Mouse (Mus musculus): ENCODE data around the gene Megf9. TPM values are rescaled to one million over a fixed set of nuclear protein-coding genes. Genes with fewer than 3 reads are reported as not detected.

The Megf9 gene
- 17.3 and 21.5 TPM in 2 replicates for polyA plus RNA-seq (2016; fragmentation: Nextera tagmentation; extraction: Ambion mirVana)

DNA sequence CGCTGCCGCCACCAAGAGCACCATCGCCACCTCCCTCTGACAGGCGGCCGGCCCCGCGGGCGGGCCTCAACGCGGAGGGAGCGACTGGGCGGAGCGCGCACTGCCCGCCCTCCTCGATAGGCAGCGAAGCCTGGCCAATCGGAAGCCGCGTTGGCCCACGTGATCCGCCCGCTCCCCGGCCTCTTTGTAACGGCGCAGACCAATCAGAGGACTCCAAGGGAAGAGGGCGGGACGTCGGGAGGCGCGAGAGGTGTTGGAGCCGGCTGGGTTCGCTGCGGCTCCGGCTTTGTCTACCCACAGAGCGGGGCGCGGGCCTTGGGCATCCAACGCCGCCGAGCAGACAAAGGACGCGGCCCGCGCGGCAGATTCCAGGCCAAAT, at the start of gene Megf9:
Gene Megf9 (minus strand): TSS at position 105 of the 379 bp plus-strand sequence.
- peaks cover 6% of the 10 kb centered on the region; the same call in 1 of the 2 replicates for H3K27me3 ChIP-seq (ENCODE audit: low read depth, poor library complexity, severe bottlenecking)
- H3K4me1 ChIP-seq = peaks cover 80% of the 10 kb centered on the region
- DNase-seq (ENCODE audit: low spot score) = peak; percentile 98
- WGBS = under 1% methylated on average over 46 of the region's 46 CpGs
- no peaks in the 10 kb centered on the region for H3K9me3 ChIP-seq (replicated peaks)
- H3K27ac ChIP-seq (replicated peaks) = peak within 1 kb of the TSS; percentile 99
- peaks cover 2% of the 10 kb centered on the region; the same call in 1 of the 2 replicates for H3K36me3 ChIP-seq
- peak within 1 kb of the TSS; percentile 90 for H3K4me3 ChIP-seq

DNA sequence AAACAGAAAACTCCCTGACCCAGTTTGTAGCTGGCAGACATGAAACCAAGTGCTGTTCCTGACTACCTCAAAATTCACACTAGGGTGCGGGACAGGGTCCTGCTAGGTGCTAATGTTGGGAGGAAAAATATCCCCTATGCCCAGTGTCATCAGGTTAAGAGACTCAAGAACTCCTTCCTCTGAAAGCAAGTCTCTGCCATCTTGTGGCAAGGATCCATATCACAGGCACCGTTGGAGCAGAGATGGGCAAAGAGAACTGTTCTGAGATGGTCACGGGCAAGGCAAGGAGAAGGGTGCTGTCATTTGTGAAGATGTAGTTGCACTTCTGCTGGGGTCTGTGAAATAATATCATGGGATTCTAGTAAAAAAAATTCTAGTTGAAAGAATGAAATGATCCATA, 44.9 kb upstream of the Megf9 start:
- peaks cover 4% of the 10 kb centered on the region; the same call in 1 of the 2 replicates for H3K4me1 ChIP-seq
- H3K4me3 ChIP-seq = no peak overlapping the region
- H3K9me3 ChIP-seq (replicated peaks) = no peaks in the 10 kb centered on the region
- H3K36me3 ChIP-seq = no peaks in the 10 kb centered on the region
- WGBS = 61% methylated on average over 3 of the region's 3 CpGs
- no peaks in the 10 kb centered on the region for H3K27me3 ChIP-seq (ENCODE audit: low read depth, poor library complexity, severe bottlenecking)
- DNase-seq (ENCODE audit: low spot score) = no peak
- no peak overlapping the region for H3K27ac ChIP-seq (replicated peaks)

DNA sequence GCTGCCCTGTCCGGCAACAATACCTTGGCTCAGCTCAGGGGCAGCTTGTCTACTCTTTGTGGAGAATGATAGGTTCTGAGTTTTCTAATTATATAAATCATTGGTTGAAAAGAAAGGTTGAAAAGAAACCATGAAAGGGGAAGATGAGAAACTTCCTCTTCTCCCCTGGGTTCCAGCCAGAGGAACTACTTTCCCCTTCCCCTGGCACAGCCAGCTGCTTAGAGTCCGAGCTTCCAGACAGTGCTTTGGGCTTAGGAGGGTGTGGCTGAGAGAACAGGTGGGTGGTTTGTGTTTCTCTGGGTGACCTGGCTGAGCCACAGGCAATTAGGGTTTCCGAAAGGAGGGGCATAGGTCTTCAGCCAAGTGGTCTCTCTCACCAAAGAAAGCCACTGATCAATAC, 43.5 kb upstream of the Megf9 start:
- 83% methylated on average over 3 of the region's 3 CpGs for WGBS

DNA sequence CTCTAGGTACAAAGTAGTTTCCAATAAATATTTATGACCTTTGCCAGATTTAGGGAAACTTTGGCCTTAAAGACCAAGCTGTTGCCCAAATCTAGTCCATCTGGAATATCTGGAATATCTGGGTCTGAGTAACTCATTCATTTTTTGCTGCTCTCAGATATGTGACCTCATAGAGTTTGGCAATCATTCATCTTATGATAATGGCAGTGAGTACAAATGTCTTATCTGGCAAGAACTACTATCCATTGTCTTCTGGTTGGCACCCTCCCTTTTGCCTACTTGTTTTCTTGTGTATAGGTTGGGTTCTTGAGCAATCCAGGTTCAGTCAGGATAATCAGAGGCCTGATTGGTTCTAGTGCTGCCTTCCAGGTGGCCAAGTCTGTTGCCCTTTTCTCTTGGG, 41.3 kb upstream of the Megf9 start:
- Histone ChIP-seq H3K9me3 (replicated peaks) (no peaks in the 10 kb centered on the region), H3K27me3 (ENCODE audit: low read depth, poor library complexity, severe bottlenecking) (no peaks in the 10 kb centered on the region), H3K4me1 (peaks cover 4% of the 10 kb centered on the region; the same call in 1 of the 2 replicates), H3K4me3 (no peak overlapping the region), H3K36me3 (no peaks in the 10 kb centered on the region), H3K27ac (replicated peaks) (no peak overlapping the region)
- no peak for DNase-seq (ENCODE audit: low spot score)

More for the DNA sequence above, 43.5 kb upstream of the Megf9 start:
- H3K27me3 ChIP-seq (ENCODE audit: low read depth, poor library complexity, severe bottlenecking) = no peaks in the 10 kb centered on the region
- peaks cover 4% of the 10 kb centered on the region; the same call in 1 of the 2 replicates for H3K4me1 ChIP-seq
- DNase-seq (ENCODE audit: low spot score) = no peak
- no peaks in the 10 kb centered on the region for H3K9me3 ChIP-seq (replicated peaks)
- no peak overlapping the region for H3K27ac ChIP-seq (replicated peaks)
- no peaks in the 10 kb centered on the region for H3K36me3 ChIP-seq
- H3K4me3 ChIP-seq = no peak overlapping the region

DNA sequence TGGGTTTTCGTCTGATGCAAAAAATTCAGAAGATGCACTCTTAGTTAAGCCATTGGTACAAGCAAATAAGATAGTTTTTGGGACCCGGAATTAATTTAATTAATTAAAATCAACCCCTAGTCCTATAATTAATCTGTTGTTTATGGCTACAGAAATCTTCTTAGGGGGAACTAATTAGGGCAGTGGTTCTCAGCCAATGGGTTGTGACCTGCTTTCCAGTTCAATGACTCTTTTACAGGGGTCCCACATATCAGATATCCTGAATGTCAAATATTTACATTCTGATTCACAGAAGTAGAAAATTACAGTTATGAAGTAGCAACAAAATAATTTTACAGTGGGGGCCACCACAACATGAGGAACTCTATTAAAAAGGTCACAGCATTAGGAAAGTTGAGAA, 39.1 kb upstream of the Megf9 start:
- WGBS = 84% methylated on average over 2 of the region's 2 CpGs
- Histone ChIP-seq H3K9me3 (replicated peaks) (no peaks in the 10 kb centered on the region), H3K4me3 (no peak overlapping the region), H3K27me3 (ENCODE audit: low read depth, poor library complexity, severe bottlenecking) (no peaks in the 10 kb centered on the region), H3K27ac (replicated peaks) (no peak overlapping the region), H3K36me3 (no peaks in the 10 kb centered on the region), H3K4me1 (peaks cover 4% of the 10 kb centered on the region; the same call in 1 of the 2 replicates)
- no peak for DNase-seq (ENCODE audit: low spot score)

DNA sequence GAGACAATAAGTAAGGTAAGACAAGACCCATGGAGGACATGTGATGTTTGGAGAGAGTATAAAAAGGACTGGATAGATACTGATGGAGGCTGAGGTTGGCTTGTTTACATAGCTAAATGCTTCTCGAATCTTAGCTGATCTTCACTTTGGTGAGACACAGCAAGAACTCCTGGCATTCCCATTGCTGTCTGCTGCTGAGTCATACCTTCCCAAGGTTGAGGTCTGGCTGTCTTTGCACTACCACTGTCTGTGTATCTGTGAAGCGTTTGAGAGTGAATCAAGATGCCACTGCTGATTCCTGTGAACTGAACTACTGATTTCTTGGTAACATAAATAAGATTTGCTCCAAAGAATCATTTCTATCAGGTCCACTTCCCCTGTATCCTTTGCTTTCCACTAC, 19.1 kb upstream of the Megf9 start:
- Histone ChIP-seq H3K4me1 (no peaks in the 10 kb centered on the region), H3K4me3 (no peak overlapping the region), H3K27me3 (ENCODE audit: low read depth, poor library complexity, severe bottlenecking) (no peaks in the 10 kb centered on the region), H3K9me3 (replicated peaks) (no peaks in the 10 kb centered on the region), H3K27ac (replicated peaks) (no peak overlapping the region), H3K36me3 (no peaks in the 10 kb centered on the region)
- no peak for DNase-seq (ENCODE audit: low spot score)
- WGBS = 78% methylated on average over 2 of the region's 2 CpGs

DNA sequence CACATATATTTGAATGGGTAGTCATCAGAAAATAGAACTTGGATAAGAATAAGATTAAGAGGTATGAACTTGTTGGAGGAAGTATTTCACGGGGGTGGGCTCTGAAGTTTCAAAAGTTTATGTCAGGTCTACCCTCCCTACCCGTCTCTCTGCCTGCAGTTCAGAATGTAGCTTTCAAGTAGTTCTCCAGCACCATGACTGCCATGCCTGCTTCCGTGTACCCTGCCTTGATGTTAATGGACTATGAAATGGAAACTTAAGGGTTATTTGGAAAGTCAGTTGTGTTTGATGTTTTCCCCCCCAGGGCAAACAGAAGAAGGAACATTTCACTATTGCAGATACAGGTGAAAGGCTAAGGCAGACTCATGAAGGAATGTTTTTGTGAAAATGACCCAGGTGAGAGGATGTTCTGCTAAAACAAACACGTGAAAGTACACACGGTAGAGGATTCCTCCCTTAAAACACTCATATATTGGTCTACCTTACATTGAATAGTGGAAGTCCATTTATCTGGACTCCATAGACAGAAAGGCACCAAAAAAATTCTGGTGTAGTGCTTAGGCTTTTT, 18.5 kb upstream of the Megf9 start:
- no peaks in the 10 kb centered on the region for H3K4me1 ChIP-seq
- no peaks in the 10 kb centered on the region for H3K9me3 ChIP-seq (replicated peaks)
- DNase-seq (ENCODE audit: low spot score) = no peak
- H3K27me3 ChIP-seq (ENCODE audit: low read depth, poor library complexity, severe bottlenecking) = no peaks in the 10 kb centered on the region
- no peak overlapping the region for H3K4me3 ChIP-seq
- H3K36me3 ChIP-seq = no peaks in the 10 kb centered on the region
- no peak overlapping the region for H3K27ac ChIP-seq (replicated peaks)
- 82% methylated on average over 5 of the region's 5 CpGs for WGBS

DNA sequence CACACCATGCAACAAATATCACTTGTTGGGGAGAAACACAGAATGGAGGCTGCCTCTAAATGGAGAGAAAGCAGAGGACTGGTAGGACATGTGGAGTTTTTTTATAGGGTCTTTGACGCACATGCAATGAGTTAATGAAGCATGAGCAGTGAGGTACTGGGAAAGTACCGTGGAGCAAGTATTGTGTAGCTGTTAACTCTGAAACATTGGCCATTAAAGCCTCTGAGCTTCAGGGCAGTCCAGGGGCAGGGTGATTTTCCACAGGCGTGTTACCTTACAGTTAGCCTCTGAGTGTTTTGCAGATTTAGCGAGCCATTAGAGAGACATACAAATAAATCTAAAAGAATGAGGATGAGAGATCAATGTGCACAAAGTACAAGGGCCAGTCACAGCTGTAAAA, 17.3 kb upstream of the Megf9 start:
- no peaks in the 10 kb centered on the region for H3K36me3 ChIP-seq
- WGBS = 81% methylated on average over 4 of the region's 4 CpGs
- no peak overlapping the region for H3K4me3 ChIP-seq
- no peak for DNase-seq (ENCODE audit: low spot score)
- H3K27ac ChIP-seq (replicated peaks) = no peak overlapping the region
- H3K4me1 ChIP-seq = no peaks in the 10 kb centered on the region
- no peaks in the 10 kb centered on the region for H3K9me3 ChIP-seq (replicated peaks)
- H3K27me3 ChIP-seq (ENCODE audit: low read depth, poor library complexity, severe bottlenecking) = no peaks in the 10 kb centered on the region

DNA sequence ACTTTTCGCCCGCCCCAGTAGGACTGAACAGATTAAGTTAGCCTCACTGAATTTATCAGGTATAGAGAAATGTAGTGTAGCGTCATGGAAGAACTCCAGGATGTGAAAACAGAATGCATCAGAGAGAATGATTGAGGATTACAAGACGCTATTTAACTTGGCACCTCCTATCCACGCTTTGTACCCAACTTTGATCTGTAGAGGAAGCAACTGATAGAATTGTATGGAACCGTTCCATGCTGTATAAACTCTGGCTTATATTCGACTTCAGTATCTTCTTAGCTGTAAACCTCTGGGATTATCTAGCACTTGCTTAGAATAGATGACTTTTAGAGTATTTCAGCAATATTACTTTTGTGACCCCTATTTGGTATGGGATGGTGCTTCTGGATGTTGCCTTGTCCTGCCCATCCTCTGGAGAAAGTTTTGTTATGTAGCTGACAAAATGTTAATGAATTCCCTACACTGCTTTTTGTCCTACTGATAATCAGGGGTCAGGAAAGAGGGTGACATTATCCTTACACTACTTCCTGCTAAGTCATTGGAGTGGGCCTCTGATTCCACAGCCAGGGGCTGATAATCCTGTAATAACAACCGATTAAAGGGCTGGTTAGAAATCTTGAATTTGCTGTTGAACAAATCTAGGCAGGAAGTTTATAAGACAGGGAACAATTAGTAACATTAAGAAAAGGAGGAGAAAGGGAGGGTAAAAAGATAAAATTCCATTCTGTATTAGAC, 12.8 kb upstream of the Megf9 start:
- Histone ChIP-seq H3K27me3 (ENCODE audit: low read depth, poor library complexity, severe bottlenecking) (no peaks in the 10 kb centered on the region), H3K4me1 (no peaks in the 10 kb centered on the region), H3K4me3 (no peak overlapping the region), H3K9me3 (replicated peaks) (no peaks in the 10 kb centered on the region), H3K36me3 (no peaks in the 10 kb centered on the region), H3K27ac (replicated peaks) (no peak overlapping the region)
- WGBS = 88% methylated on average over 8 of the region's 8 CpGs
- DNase-seq (ENCODE audit: low spot score) = no peak

DNA sequence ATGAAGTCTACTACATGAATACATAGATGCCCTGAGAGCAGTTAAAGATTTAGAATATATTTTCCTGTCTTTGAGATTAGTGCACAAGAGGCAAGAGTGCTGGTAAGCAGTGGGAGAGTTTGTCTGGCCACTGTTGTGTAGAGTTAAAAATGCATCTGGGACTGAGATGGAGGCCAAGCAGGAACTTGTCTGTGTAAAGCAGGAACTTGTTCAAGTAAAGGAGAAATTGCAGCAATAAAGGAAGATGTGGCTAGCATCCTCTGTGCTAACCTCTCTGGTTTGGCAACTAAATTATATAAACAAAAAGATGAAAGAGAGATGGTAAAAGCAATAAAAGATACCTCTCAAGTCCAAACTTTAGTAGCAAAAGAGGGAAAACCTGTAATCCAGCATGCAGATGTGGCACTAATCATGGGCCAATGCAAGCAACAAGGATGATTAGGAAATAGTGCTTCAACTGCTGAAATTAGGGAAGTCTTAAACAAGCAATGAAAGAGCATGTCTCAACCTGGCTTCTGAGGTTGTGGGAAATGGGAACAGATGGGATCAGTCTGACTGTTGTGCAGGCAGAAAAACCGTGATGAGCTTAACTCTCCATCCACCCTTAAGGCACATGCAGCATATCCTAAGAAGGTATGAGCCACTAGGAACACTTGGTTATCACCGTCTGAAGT, 11.2 kb upstream of the Megf9 start:
- DNase-seq (ENCODE audit: low spot score) = no peak
- H3K9me3 ChIP-seq (replicated peaks) = no peaks in the 10 kb centered on the region
- no peak overlapping the region for H3K4me3 ChIP-seq
- H3K27me3 ChIP-seq (ENCODE audit: low read depth, poor library complexity, severe bottlenecking) = no peaks in the 10 kb centered on the region
- no peaks in the 10 kb centered on the region for H3K36me3 ChIP-seq
- H3K4me1 ChIP-seq = no peaks in the 10 kb centered on the region
- no peak overlapping the region for H3K27ac ChIP-seq (replicated peaks)
- WGBS = 75% methylated on average over 2 of the region's 2 CpGs

DNA sequence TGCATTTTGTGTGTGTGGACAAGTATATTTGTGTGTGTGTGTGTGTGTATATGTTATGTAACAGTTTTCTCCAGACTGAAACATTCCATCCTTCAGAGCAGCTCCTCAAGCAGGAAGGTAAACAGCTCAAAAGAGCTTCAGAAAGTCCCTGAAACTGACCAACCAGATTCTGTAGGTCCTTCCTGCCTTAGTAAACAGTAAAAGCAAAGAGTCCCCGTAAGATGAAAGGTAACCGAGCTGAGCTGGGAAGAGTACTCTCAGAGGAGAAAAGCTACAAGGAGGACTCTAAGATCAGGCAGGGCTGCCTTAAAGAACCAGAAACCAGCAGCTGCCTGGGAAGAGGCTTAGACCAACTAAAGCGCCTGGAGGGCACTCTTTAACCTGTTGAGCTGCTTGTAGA, 9.6 kb upstream of the Megf9 start:
- H3K4me3 ChIP-seq = no peak overlapping the region
- H3K4me1 ChIP-seq = peaks cover 9% of the 10 kb centered on the region
- H3K27me3 ChIP-seq (ENCODE audit: low read depth, poor library complexity, severe bottlenecking) = peaks cover 2% of the 10 kb centered on the region; the same call in 1 of the 2 replicates
- H3K27ac ChIP-seq (replicated peaks) = no peak overlapping the region
- H3K36me3 ChIP-seq = no peaks in the 10 kb centered on the region
- 66% methylated on average over 3 of the region's 3 CpGs for WGBS
- DNase-seq (ENCODE audit: low spot score) = no peak
- no peaks in the 10 kb centered on the region for H3K9me3 ChIP-seq (replicated peaks)

DNA sequence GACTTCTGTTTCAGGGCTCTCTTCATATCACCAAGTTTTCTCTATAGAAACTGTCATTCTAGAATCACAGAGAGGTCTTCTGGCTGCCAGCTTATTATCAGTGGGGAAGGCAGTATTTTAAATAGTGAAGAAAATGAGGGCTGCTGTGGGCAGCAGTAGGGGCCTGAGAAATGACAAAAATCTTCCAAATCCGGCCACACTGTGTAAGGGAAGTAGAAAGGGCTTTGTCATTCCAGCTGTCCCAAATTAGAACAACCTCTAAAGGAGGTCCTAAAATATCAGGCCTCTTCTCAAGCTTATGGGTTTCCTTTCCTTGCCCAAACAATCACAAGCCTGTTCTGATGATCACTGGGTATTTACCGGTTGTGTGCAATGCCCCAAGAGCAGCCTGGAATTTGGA, 7.6 kb upstream of the Megf9 start:
- WGBS = 72% methylated on average over 2 of the region's 2 CpGs
- Histone ChIP-seq H3K36me3 (no peaks in the 10 kb centered on the region), H3K27me3 (ENCODE audit: low read depth, poor library complexity, severe bottlenecking) (peaks cover 6% of the 10 kb centered on the region; the same call in 1 of the 2 replicates), H3K4me1 (peaks cover 29% of the 10 kb centered on the region), H3K27ac (replicated peaks) (no peak overlapping the region), H3K4me3 (no peak overlapping the region), H3K9me3 (replicated peaks) (no peaks in the 10 kb centered on the region)
- DNase-seq (ENCODE audit: low spot score) = no peak

DNA sequence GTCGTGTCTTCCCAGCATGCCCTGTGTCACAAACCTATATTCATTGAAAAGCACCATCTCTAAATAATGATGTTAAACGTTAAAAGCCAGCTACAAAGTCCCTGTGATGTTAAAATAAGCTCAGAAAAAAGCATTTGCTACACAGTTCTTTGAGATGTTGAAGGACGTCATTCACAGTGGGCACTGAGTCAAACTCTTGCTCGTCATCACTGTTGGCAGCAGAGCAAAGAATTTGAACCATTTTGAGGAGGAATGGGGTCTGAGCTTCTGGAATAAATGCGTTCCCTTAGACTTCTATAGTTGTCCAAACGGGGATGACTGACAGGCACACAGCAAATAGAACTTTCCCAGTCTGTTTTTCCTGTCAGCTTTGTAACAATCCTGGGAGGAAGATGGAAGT, 5.9 kb upstream of the Megf9 start:
- DNase-seq (ENCODE audit: low spot score) = no peak
- WGBS = 72% methylated on average over 6 of the region's 6 CpGs

More for the DNA sequence above, 5.9 kb upstream of the Megf9 start:
- H3K4me3 ChIP-seq = no peak overlapping the region
- peaks cover 45% of the 10 kb centered on the region for H3K4me1 ChIP-seq
- no peaks in the 10 kb centered on the region for H3K36me3 ChIP-seq
- peaks cover 6% of the 10 kb centered on the region; the same call in 1 of the 2 replicates for H3K27me3 ChIP-seq (ENCODE audit: low read depth, poor library complexity, severe bottlenecking)
- H3K9me3 ChIP-seq (replicated peaks) = no peaks in the 10 kb centered on the region
- no peak overlapping the region for H3K27ac ChIP-seq (replicated peaks)

Measured in midbrain, embryonic 10.5 days (tissue).